Comparison of ENCODE assay signal across 8 mouse cellular contexts in genomic region chr9:47624565-47625520, GRCm38 (mm10).
DNase-seq lines count a peak whose midpoint lies in the region; ATAC-seq and TF ChIP-seq lines count a peak whose summit lies in the region.

No protein-coding gene starts in this region.

- DNase-seq in midbrain, postnatal 0 days (ENCODE audit: low spot score), result peak; percentile 77
- peak; percentile 77 for DNase-seq in gastrocnemius, adult 18-20 months (ENCODE audit: low spot score)
- DNase-seq in cerebellum, postnatal 14 days, result no peak
- no peak for DNase-seq in thymus, adult 18-20 months
- no peak for DNase-seq in cerebellum, postnatal 4 days (ENCODE audit: low spot score in 2 of 2)

- no peak for ATAC-seq in midbrain, postnatal 0 days (ENCODE audit: low FRiP score)
- ATAC-seq in midbrain, embryonic 16.5 days, result no peak
- peak; percentile 82 for ATAC-seq in kidney, embryonic 16.5 days (ENCODE audit: low FRiP score, low TSS enrichment)
- ATAC-seq in neural tube, embryonic 14.5 days (ENCODE audit: low read depth), result peak; percentile 70; the same call in 1 of the 2 replicates

- no peaks in the 10 kb centered on the region for H3K9me3 ChIP-seq in midbrain, postnatal 0 days (ENCODE audit: low read length)
- H3K9me3 ChIP-seq in midbrain, embryonic 16.5 days (replicated peaks; ENCODE audit: control insufficient read depth, low read length, poor library complexity, severe bottlenecking), result no peaks in the 10 kb centered on the region
- H3K9me3 ChIP-seq in kidney, embryonic 16.5 days (ENCODE audit: low read length), result 0 out of 2 replicates have a peak, but pooled peaks cover 4% of the 10 kb centered on the region
- no peaks in the 10 kb centered on the region for H3K9me3 ChIP-seq in neural tube, embryonic 14.5 days (ENCODE audit: control insufficient read depth, low read length)

- WGBS in midbrain, postnatal 0 days, result 84% methylated on average over 17 of the region's 17 CpGs
- WGBS in midbrain, embryonic 16.5 days, result 86% methylated on average over 17 of the region's 17 CpGs
- WGBS in kidney, embryonic 16.5 days, result 58% methylated on average over 17 of the region's 17 CpGs
- 74% methylated on average over 17 of the region's 17 CpGs for WGBS in neural tube, embryonic 14.5 days

- no peak overlapping the region for H3K4me3 ChIP-seq in midbrain, postnatal 0 days (ENCODE audit: low read depth, low read length)
- no peak overlapping the region for H3K4me3 ChIP-seq in midbrain, embryonic 16.5 days (ENCODE audit: low read depth, low read length)
- H3K4me3 ChIP-seq in kidney, embryonic 16.5 days (ENCODE audit: low read length), result no peak overlapping the region
- no peak overlapping the region for H3K4me3 ChIP-seq in neural tube, embryonic 14.5 days (ENCODE audit: low read depth, low read length)

- no peak overlapping the region for H3K9ac ChIP-seq in midbrain, postnatal 0 days (replicated peaks; ENCODE audit: low read length, poor library complexity, severe bottlenecking)
- no peak overlapping the region for H3K9ac ChIP-seq in midbrain, embryonic 16.5 days (ENCODE audit: low read depth, low read length)
- H3K9ac ChIP-seq in kidney, embryonic 16.5 days (replicated peaks; ENCODE audit: low read length), result no peak overlapping the region
- no peak overlapping the region for H3K9ac ChIP-seq in neural tube, embryonic 14.5 days (replicated peaks; ENCODE audit: low read depth, low read length)

- H3K4me2 ChIP-seq in midbrain, postnatal 0 days (ENCODE audit: low read depth, low read length, poor library complexity, severe bottlenecking), result no peak overlapping the region
- no peak overlapping the region for H3K4me2 ChIP-seq in midbrain, embryonic 16.5 days (ENCODE audit: low read length)
- no peak overlapping the region; the same call in 1 of the 2 replicates for H3K4me2 ChIP-seq in kidney, embryonic 16.5 days (replicated peaks; ENCODE audit: low read depth, low read length)
- no peak overlapping the region for H3K4me2 ChIP-seq in neural tube, embryonic 14.5 days (ENCODE audit: low read depth, low read length)

- H3K36me3 ChIP-seq in midbrain, postnatal 0 days (ENCODE audit: insufficient read depth, low read length), result no peaks in the 10 kb centered on the region
- no peaks in the 10 kb centered on the region for H3K36me3 ChIP-seq in midbrain, embryonic 16.5 days (ENCODE audit: control insufficient read depth, insufficient read depth, low read length)
- H3K36me3 ChIP-seq in kidney, embryonic 16.5 days (ENCODE audit: insufficient read depth, low read length), result no peaks in the 10 kb centered on the region; the same call in 1 of the 2 replicates
- no peaks in the 10 kb centered on the region for H3K36me3 ChIP-seq in neural tube, embryonic 14.5 days (ENCODE audit: control insufficient read depth, insufficient read depth, low read length)

- H3K27me3 ChIP-seq in midbrain, postnatal 0 days (ENCODE audit: insufficient read depth, low read length), result no peaks in the 10 kb centered on the region
- no peaks in the 10 kb centered on the region for H3K27me3 ChIP-seq in midbrain, embryonic 16.5 days (ENCODE audit: control insufficient read depth, insufficient read depth, low read depth, low read length)
- H3K27me3 ChIP-seq in kidney, embryonic 16.5 days (ENCODE audit: insufficient read depth, low read length), result no peaks in the 10 kb centered on the region
- no peaks in the 10 kb centered on the region for H3K27me3 ChIP-seq in neural tube, embryonic 14.5 days (ENCODE audit: control insufficient read depth, insufficient read depth, low read length)

- H3K27ac ChIP-seq in midbrain, postnatal 0 days (ENCODE audit: low read depth, low read length), result 0 out of 2 replicates have a peak overlapping the region, but pooled peaks have one; percentile 32
- H3K27ac ChIP-seq in midbrain, embryonic 16.5 days (ENCODE audit: low read length), result no peak overlapping the region
- peak overlapping the region; percentile 76 for H3K27ac ChIP-seq in kidney, embryonic 16.5 days (ENCODE audit: low read length)
- no peak overlapping the region for H3K27ac ChIP-seq in neural tube, embryonic 14.5 days (ENCODE audit: low read depth, low read length)

- H3K4me1 ChIP-seq in midbrain, postnatal 0 days (ENCODE audit: insufficient read depth, low read length), result no peaks in the 10 kb centered on the region; the same call in 1 of the 2 replicates
- peaks cover 3% of the 10 kb centered on the region; the same call in 1 of the 2 replicates for H3K4me1 ChIP-seq in midbrain, embryonic 16.5 days (ENCODE audit: control insufficient read depth, insufficient read depth, low read length)
- peaks cover 43% of the 10 kb centered on the region for H3K4me1 ChIP-seq in kidney, embryonic 16.5 days (ENCODE audit: insufficient read depth, low read length)
- peaks cover 23% of the 10 kb centered on the region for H3K4me1 ChIP-seq in neural tube, embryonic 14.5 days (ENCODE audit: control insufficient read depth, insufficient read depth, low read length)

- no peak for TF ChIP-seq CTCF in midbrain, postnatal 0 days (IDR thresholded peaks at IDR 0.05)

Comparison
In these comparisons a context has a peak if more than half of its experiments do, and no peak if none do; other contexts are left out.
1. H3K27ac ChIP-seq: peak in midbrain, postnatal 0 days (single experiment) and kidney, embryonic 16.5 days (single experiment); none in midbrain, embryonic 16.5 days (single experiment) and neural tube, embryonic 14.5 days (single experiment).
2. ATAC-seq: peak in kidney, embryonic 16.5 days (single experiment) and neural tube, embryonic 14.5 days (single experiment); none in midbrain, postnatal 0 days (single experiment) and midbrain, embryonic 16.5 days (single experiment).
3. DNase-seq: peak in midbrain, postnatal 0 days (single experiment) and gastrocnemius, adult 18-20 months (single experiment); none in cerebellum, postnatal 14 days (0 of 2), thymus, adult 18-20 months (0 of 2) and cerebellum, postnatal 4 days (0 of 2).